Mouse (Mus musculus): ENCODE data around the gene Rasal1. TPM values are rescaled to one million over a fixed set of nuclear protein-coding genes. Genes with fewer than 3 reads are reported as not detected.

The Rasal1 gene
- polyA plus RNA-seq, 1 experiment from 2014 or later, result 0.15 TPM

GRCm38 (mm10) chr5:120679676-120680555 lies 31.3 kb downstream of the Rasal1 start:
- Histone ChIP-seq H3K27ac (ENCODE audit: low read length) (no peak overlapping the region), H3K9ac (ENCODE audit: low read depth, low read length) (no peak overlapping the region), H3K4me2 (ENCODE audit: low read depth, low read length) (peak overlapping the region; percentile 35), H3K4me3 (ENCODE audit: low read depth, low read length) (0 out of 2 replicates have a peak overlapping the region, but pooled peaks have one; percentile 4), H3K36me3 (ENCODE audit: control insufficient read depth, insufficient read depth) (no peaks in the 10 kb centered on the region), H3K4me1 (ENCODE audit: control insufficient read depth, low read depth, low read length) (no peaks in the 10 kb centered on the region), H3K9me3 (replicated peaks; ENCODE audit: control insufficient read depth, low read length) (no peaks in the 10 kb centered on the region), H3K27me3 (ENCODE audit: control insufficient read depth, insufficient read depth, low read depth, low read length) (peaks cover 27% of the 10 kb centered on the region)
- ATAC-seq (ENCODE audit: low read depth), result peak; percentile 63
- WGBS (ENCODE audit: insufficient replicate concordance), result 5% methylated on average over 24 of the region's 24 CpGs

- ATAC-seq (ENCODE audit: low read depth), result no peak
- WGBS (ENCODE audit: insufficient replicate concordance), result 79% methylated on average over 18 of the region's 18 CpGs
- Histone ChIP-seq H3K27ac (ENCODE audit: low read length) (no peak overlapping the region), H3K4me1 (ENCODE audit: control insufficient read depth, low read depth, low read length) (no peaks in the 10 kb centered on the region), H3K27me3 (ENCODE audit: control insufficient read depth, insufficient read depth, low read depth, low read length) (peaks cover 27% of the 10 kb centered on the region), H3K9me3 (replicated peaks; ENCODE audit: control insufficient read depth, low read length) (no peaks in the 10 kb centered on the region), H3K4me2 (ENCODE audit: low read depth, low read length) (no peak overlapping the region), H3K9ac (ENCODE audit: low read depth, low read length) (no peak overlapping the region), H3K36me3 (ENCODE audit: control insufficient read depth, insufficient read depth) (no peaks in the 10 kb centered on the region), H3K4me3 (ENCODE audit: low read depth, low read length) (no peak overlapping the region)
Measured at GRCm38 (mm10) chr5:120680918-120681317, 32.3 kb downstream of the Rasal1 start.

- H3K27ac ChIP-seq (ENCODE audit: low read length), result no peak overlapping the region
- no peaks in the 10 kb centered on the region for H3K36me3 ChIP-seq (ENCODE audit: control insufficient read depth, insufficient read depth)
- H3K9me3 ChIP-seq (replicated peaks; ENCODE audit: control insufficient read depth, low read length), result no peaks in the 10 kb centered on the region
- ATAC-seq (ENCODE audit: low read depth), result no peak
- H3K4me1 ChIP-seq (ENCODE audit: control insufficient read depth, low read depth, low read length), result no peaks in the 10 kb centered on the region
- 11% methylated on average over 24 of the region's 24 CpGs for WGBS (ENCODE audit: insufficient replicate concordance)
- no peak overlapping the region for H3K4me2 ChIP-seq (ENCODE audit: low read depth, low read length)
- H3K27me3 ChIP-seq (ENCODE audit: control insufficient read depth, insufficient read depth, low read depth, low read length), result peaks cover 27% of the 10 kb centered on the region
- H3K9ac ChIP-seq (ENCODE audit: low read depth, low read length), result no peak overlapping the region
- no peak overlapping the region for H3K4me3 ChIP-seq (ENCODE audit: low read depth, low read length)
Measured at GRCm38 (mm10) chr5:120682982-120683771, 34.6 kb downstream of the Rasal1 start.

- H3K4me1 ChIP-seq (ENCODE audit: control insufficient read depth, low read depth, low read length), result no peaks in the 10 kb centered on the region
- ATAC-seq (ENCODE audit: low read depth), result no peak
- WGBS (ENCODE audit: insufficient replicate concordance), result 47% methylated on average over 8 of the region's 8 CpGs
- H3K27ac ChIP-seq (ENCODE audit: low read length), result no peak overlapping the region
- H3K9me3 ChIP-seq (replicated peaks; ENCODE audit: control insufficient read depth, low read length), result no peaks in the 10 kb centered on the region
- no peak overlapping the region for H3K4me2 ChIP-seq (ENCODE audit: low read depth, low read length)
- no peak overlapping the region for H3K9ac ChIP-seq (ENCODE audit: low read depth, low read length)
- peaks cover 25% of the 10 kb centered on the region for H3K27me3 ChIP-seq (ENCODE audit: control insufficient read depth, insufficient read depth, low read depth, low read length)
- H3K4me3 ChIP-seq (ENCODE audit: low read depth, low read length), result no peak overlapping the region
- no peaks in the 10 kb centered on the region for H3K36me3 ChIP-seq (ENCODE audit: control insufficient read depth, insufficient read depth)
Measured at GRCm38 (mm10) chr5:120685678-120686077, 37.1 kb downstream of the Rasal1 start.

GRCm38 (mm10) chr5:120686749-120687483 lies 38.3 kb downstream of the Rasal1 start:
- H3K4me2 ChIP-seq (ENCODE audit: low read depth, low read length), result no peak overlapping the region
- H3K4me3 ChIP-seq (ENCODE audit: low read depth, low read length), result no peak overlapping the region
- H3K9me3 ChIP-seq (replicated peaks; ENCODE audit: control insufficient read depth, low read length), result no peaks in the 10 kb centered on the region
- H3K4me1 ChIP-seq (ENCODE audit: control insufficient read depth, low read depth, low read length), result no peaks in the 10 kb centered on the region
- H3K9ac ChIP-seq (ENCODE audit: low read depth, low read length), result no peak overlapping the region
- no peak for ATAC-seq (ENCODE audit: low read depth)
- no peaks in the 10 kb centered on the region for H3K36me3 ChIP-seq (ENCODE audit: control insufficient read depth, insufficient read depth)
- 35% methylated on average over 6 of the region's 6 CpGs for WGBS (ENCODE audit: insufficient replicate concordance)
- no peak overlapping the region for H3K27ac ChIP-seq (ENCODE audit: low read length)
- peaks cover 17% of the 10 kb centered on the region for H3K27me3 ChIP-seq (ENCODE audit: control insufficient read depth, insufficient read depth, low read depth, low read length)

GRCm38 (mm10) chr5:120687484-120687851 lies 38.9 kb downstream of the Rasal1 start:
- Histone ChIP-seq H3K9me3 (replicated peaks; ENCODE audit: control insufficient read depth, low read length) (no peaks in the 10 kb centered on the region), H3K4me1 (ENCODE audit: control insufficient read depth, low read depth, low read length) (no peaks in the 10 kb centered on the region), H3K27me3 (ENCODE audit: control insufficient read depth, insufficient read depth, low read depth, low read length) (peaks cover 11% of the 10 kb centered on the region), H3K27ac (ENCODE audit: low read length) (no peak overlapping the region), H3K4me2 (ENCODE audit: low read depth, low read length) (no peak overlapping the region), H3K36me3 (ENCODE audit: control insufficient read depth, insufficient read depth) (no peaks in the 10 kb centered on the region), H3K4me3 (ENCODE audit: low read depth, low read length) (no peak overlapping the region), H3K9ac (ENCODE audit: low read depth, low read length) (no peak overlapping the region)
- ATAC-seq (ENCODE audit: low read depth), result no peak
- 40% methylated on average over 3 of the region's 3 CpGs for WGBS (ENCODE audit: insufficient replicate concordance)

- H3K27me3 ChIP-seq (ENCODE audit: control insufficient read depth, insufficient read depth, low read depth, low read length), result peaks cover 12% of the 10 kb centered on the region
- no peak for ATAC-seq (ENCODE audit: low read depth)
- no peak overlapping the region for H3K4me2 ChIP-seq (ENCODE audit: low read depth, low read length)
- WGBS (ENCODE audit: insufficient replicate concordance), result 63% methylated on average over 5 of the region's 5 CpGs
- H3K27ac ChIP-seq (ENCODE audit: low read length), result no peak overlapping the region
- no peak overlapping the region for H3K9ac ChIP-seq (ENCODE audit: low read depth, low read length)
- H3K4me1 ChIP-seq (ENCODE audit: control insufficient read depth, low read depth, low read length), result no peaks in the 10 kb centered on the region
- no peaks in the 10 kb centered on the region for H3K9me3 ChIP-seq (replicated peaks; ENCODE audit: control insufficient read depth, low read length)
- no peaks in the 10 kb centered on the region for H3K36me3 ChIP-seq (ENCODE audit: control insufficient read depth, insufficient read depth)
- no peak overlapping the region for H3K4me3 ChIP-seq (ENCODE audit: low read depth, low read length)
Measured at GRCm38 (mm10) chr5:120687897-120688296, 39.3 kb downstream of the Rasal1 start.

GRCm38 (mm10) chr5:120688434-120688833 lies 39.8 kb downstream of the Rasal1 start:
- peaks cover 12% of the 10 kb centered on the region for H3K27me3 ChIP-seq (ENCODE audit: control insufficient read depth, insufficient read depth, low read depth, low read length)
- ATAC-seq (ENCODE audit: low read depth), result no peak
- 6% methylated on average over 4 of the region's 4 CpGs for WGBS (ENCODE audit: insufficient replicate concordance)

More at GRCm38 (mm10) chr5:120688434-120688833, 39.8 kb downstream of the Rasal1 start:
- no peak overlapping the region for H3K27ac ChIP-seq (ENCODE audit: low read length)
- no peaks in the 10 kb centered on the region for H3K4me1 ChIP-seq (ENCODE audit: control insufficient read depth, low read depth, low read length)
- H3K4me2 ChIP-seq (ENCODE audit: low read depth, low read length), result no peak overlapping the region
- no peak overlapping the region for H3K4me3 ChIP-seq (ENCODE audit: low read depth, low read length)
- H3K9me3 ChIP-seq (replicated peaks; ENCODE audit: control insufficient read depth, low read length), result no peaks in the 10 kb centered on the region
- no peak overlapping the region for H3K9ac ChIP-seq (ENCODE audit: low read depth, low read length)
- H3K36me3 ChIP-seq (ENCODE audit: control insufficient read depth, insufficient read depth), result no peaks in the 10 kb centered on the region
